Mouse (Mus musculus): ENCODE measurements at regions not wholly inside any gene's neighbourhood (a gene's known extent, or its start where the extent isn't known, plus 50 kb on each side); places are given as distances from the start of the nearest gene placed in this dataset.

DNA sequence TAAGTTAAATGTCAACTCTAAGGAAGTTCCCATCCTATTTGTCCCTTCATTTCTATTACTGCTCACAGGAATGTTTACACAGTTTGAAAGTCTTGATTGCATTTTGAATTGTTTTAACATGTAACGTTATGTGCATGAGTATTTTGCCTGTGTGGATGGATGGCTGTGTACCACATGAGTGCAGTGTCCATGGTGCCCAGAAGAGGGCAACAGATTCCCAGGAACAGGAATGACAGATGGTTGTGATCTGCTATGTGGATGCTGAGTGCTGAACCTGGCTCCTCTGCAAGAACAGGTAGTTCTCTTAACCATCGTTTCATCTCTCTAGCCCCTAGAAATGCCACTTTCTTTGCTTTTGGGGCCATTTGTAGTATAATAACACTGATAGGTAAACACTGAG is 597.9 kb upstream of the Zwint start:
- no peak for DNase-seq

GRCm38 (mm10) chr10:72071185-72071718 is 583.4 kb upstream of the Zwint start:
- no peak for DNase-seq

DNA sequence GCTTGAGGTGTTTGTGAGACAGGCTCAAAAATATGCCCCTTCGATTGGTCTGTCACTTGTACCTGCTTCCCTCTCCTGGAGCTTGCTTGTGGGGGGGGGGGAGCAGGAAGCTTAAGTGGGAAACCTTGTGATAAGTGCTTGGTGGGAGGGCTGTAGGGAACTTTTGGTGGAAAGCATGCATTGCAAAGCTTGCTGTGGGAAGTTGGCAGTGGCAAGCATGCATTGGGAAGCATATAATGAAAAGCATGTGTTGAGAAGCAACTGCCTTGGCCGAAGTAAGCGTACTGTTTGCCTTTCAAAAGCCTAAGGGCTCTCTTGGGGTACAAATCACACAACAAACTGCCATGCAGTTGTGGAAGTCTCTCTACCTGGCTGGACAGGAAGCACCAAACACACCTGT is 576.3 kb upstream of the Zwint start:
- DNase-seq: no peak

- DNase-seq: no peak
Observed at GRCm38 (mm10) chr10:72096951-72097350, 557.7 kb upstream of the Zwint start.

GRCm38 (mm10) chr10:72099156-72099812 is 555.4 kb upstream of the Zwint start:
- peak in 1 of 2 experiments; percentile 19 for DNase-seq

DNA sequence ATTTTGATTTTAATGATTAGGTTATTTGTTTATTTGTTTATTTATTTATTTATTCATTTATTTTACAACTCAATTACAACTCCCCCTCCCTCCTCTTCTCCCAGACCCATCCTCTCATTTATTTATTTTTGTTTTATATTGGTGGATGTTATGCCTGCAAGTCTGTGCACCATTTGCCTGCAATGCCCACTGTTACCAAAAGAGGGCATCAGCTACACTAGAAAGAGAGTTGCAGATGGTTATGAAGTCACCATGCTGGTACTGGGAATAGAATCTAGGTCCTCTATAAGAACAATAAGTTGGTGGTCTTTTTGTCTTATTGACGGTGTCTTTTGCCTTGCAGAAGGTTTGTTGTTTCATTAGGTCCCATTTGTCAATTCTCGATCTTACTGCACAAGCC is 535.2 kb upstream of the Zwint start:
- DNase-seq: no peak

DNA sequence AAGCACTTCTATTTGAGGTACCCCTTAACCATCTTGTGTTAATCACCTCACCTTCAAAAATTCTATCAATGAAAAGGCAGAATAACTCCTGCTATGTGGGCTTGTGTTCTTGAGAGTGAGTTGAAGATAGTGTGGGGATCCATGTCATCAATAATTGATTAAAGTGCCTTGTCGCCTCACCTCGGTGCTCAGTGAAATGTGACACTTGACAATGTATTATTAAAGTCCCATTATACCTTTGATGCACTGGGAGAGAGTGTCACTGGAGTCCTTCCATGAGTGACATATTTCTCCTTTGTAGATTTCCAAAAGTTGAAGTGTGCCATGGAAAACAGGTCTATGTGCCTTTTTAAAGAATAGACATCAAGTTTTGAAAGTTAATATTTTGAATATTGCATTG is 522.2 kb upstream of the Zwint start:
- DNase-seq: no peak

Measured in kidney, postnatal 25 days (tissue).